Mouse (Mus musculus) hindbrain, embryonic 16.5 days (tissue): ENCODE data around the gene Mapk8ip2. TPM values are rescaled to one million over a fixed set of nuclear protein-coding genes. Genes with fewer than 3 reads are reported as not detected.
A peak's percentile ranks its signal among the peaks of the same experiment; 100 is the strongest.

Source experiments
- ATAC-seq: fragments of 200-750 bp; cut with Nextera tagmentation; 2 replicates; pipeline ENCODE4 v1.8.0; 2017; ENCODE audit warnings: moderate TSS enrichment, moderate library complexity
- H3K27ac ChIP-seq: fragments of 300-500 bp; sonication (generic); 2 replicates; pipeline ENCODE4 v1.5.1; 2014; ENCODE audit warnings: low read depth, mild to moderate bottlenecking, control low read depth, low read length, moderate library complexity
- H3K27me3 ChIP-seq: fragments of 300-500 bp; sonication (generic); replicated peaks from 2 replicates; pipeline ENCODE4 v1.6.1; 2014; ENCODE audit warnings: low read length; ENCODE audit not compliant: control insufficient read depth, insufficient read depth
- H3K36me3 ChIP-seq: fragments of 300-500 bp; sonication (generic); 2 replicates; pipeline ENCODE4 v1.6.1; 2014; ENCODE audit warnings: mild to moderate bottlenecking, low read length, moderate library complexity, mixed read lengths; ENCODE audit not compliant: control insufficient read depth, insufficient read depth
- H3K4me1 ChIP-seq: fragments of 300-500 bp; sonication (generic); 2 replicates; pipeline ENCODE4 v1.6.1; 2014; ENCODE audit warnings: low read depth, low read length; ENCODE audit not compliant: control insufficient read depth, insufficient read depth
- H3K4me2 ChIP-seq: fragments of 300-500 bp; sonication (generic); 2 replicates; pipeline ENCODE4 v1.6.1; 2014; ENCODE audit warnings: mild to moderate bottlenecking, low read length, control low read depth, moderate library complexity
- H3K4me3 ChIP-seq: fragments of 300-500 bp; sonication (generic); 2 replicates; pipeline ENCODE4 v1.5.1; 2014; ENCODE audit warnings: mild to moderate bottlenecking, low read length, control low read depth, moderate library complexity
- H3K9ac ChIP-seq: fragments of 300-500 bp; sonication (generic); 2 replicates; pipeline ENCODE4 v1.6.1; 2014; ENCODE audit warnings: low read depth, mild to moderate bottlenecking, control low read depth, low read length, moderate library complexity
- H3K9me3 ChIP-seq: fragments of 300-500 bp; sonication (generic); 2 replicates; pipeline ENCODE4 v1.6.1; 2014; ENCODE audit warnings: mild to moderate bottlenecking, low read length, moderate library complexity; ENCODE audit not compliant: control insufficient read depth
- WGBS: fragments of 180-500 bp; shearing (Covaris S2); extraction: QIAGEN DNeasy Blood & Tissue Kit; methylation state at CpG from one replicate; pipeline ENCODE4 v1.1.7; 2014; 5-methylcytosine and 5-hydroxymethylcytosine counted together
- polyA plus RNA-seq: library from polyadenylated mRNA; unstranded; fragments of >200 nt; fragmentation: Nextera tagmentation; extraction: Ambion mirVana; gene quantifications from 2 replicates; pipeline ENCODE4 v1.2.1, GENCODE M21; 2015

Gene Mapk8ip2
- polyA plus RNA-seq, 1 experiment from 2014 or later: 84.5 TPM

DNA sequence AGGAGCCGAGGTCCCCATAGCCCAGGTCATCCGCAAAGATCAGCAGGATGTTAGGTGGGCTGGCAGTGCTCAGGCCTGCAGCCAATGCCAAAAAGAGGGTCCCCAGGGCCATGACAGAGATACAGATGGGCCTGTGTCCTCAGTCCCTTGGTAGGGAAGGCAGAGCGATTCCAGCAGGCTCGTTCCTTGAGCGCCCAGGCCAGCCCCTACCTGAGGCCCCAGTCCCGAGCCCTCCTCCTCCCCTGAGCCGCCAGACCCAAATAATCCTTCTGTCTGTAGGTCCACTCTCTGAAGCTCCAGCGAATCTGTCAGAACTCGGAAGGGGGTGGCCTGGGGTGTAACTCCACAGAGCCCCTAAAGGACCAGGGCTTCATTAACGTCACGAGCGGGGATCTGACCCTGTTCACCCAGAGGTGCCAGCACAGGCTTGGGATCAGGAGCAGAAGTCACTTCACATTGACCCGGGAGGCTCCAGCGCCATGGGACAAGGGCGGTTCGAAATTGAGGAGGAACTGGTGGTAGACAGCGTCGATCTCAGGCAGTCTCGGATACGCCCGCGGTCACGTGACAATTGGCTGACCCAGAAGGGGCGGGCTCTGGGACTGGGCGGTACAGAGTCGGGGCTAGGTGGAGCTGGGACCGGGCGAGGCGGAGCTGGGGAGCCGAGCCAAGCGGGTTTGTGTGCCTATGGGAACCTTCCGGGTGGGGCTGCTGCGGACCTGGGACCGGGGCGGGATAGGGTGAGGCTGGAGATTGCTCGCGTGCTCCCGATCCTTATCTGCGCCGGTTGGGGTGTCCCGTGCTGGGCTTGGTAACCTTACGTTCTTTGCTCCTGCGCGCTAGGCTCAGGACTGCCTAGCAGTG is 22.1 kb downstream of the Mapk8ip2 start:
- H3K4me3 ChIP-seq: peak overlapping the region; percentile 73
- H3K4me1 ChIP-seq: peaks cover 18% of the 10 kb centered on the region
- H3K9ac ChIP-seq: peak overlapping the region; percentile 78
- peak; percentile 98 for ATAC-seq
- no peaks in the 10 kb centered on the region for H3K27me3 ChIP-seq
- no peaks in the 10 kb centered on the region for H3K9me3 ChIP-seq
- peak overlapping the region; percentile 94 for H3K4me2 ChIP-seq
- H3K36me3 ChIP-seq: no peaks in the 10 kb centered on the region
- H3K27ac ChIP-seq: peak overlapping the region; percentile 88
- WGBS: 10% methylated on average over 42 of the region's 44 CpGs

DNA sequence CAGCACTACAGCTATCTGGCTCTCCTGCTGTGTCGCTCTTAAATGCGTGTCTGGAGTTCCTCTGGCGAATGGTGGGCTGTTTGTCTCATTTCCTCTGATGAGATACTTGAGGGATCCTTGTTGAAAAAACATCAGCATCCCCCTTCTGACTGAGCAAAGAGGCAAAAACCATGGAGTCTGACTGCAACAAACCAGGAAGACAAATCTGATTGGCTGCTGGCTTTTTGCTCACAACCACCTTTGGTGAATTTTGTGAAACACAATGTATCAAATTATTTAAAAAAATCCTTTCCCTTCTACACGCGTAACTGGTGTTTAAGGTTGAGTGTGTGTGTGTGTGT is 22.7 kb downstream of the Mapk8ip2 start:
- ATAC-seq: no peak; the same call in 1 of the 2 replicates
- 3% methylated on average over 5 of the region's 5 CpGs for WGBS

DNA sequence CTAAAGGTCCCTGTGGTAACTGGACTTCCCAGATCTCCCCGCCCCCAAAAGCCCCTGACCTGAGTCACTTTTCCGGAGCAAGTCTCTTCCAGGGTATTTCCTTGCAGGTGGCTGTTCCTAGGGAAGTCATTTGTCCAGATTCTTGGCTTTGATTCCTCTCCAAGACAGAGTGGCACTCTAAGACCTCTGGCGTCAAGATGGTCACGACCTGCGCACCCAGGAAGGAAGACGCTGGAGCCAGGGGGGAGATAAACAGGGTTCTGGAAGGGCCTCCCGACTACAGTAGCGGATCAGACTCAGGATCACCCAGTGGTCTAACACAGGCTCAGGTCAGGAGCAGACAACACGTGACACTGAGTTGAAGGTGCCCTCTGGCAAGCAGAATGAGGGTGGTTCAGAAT is 23.4 kb downstream of the Mapk8ip2 start, which contains the start of gene Arsa:
Arsa (minus strand) TSS at position 335 of the 401 bp plus-strand sequence.
- peaks cover 18% of the 10 kb centered on the region for H3K4me1 ChIP-seq
- peak within 1 kb of the TSS; percentile 78 for H3K9ac ChIP-seq
- H3K27me3 ChIP-seq: no peaks in the 10 kb centered on the region
- H3K9me3 ChIP-seq: no peaks in the 10 kb centered on the region
- no peaks in the 10 kb centered on the region for H3K36me3 ChIP-seq
- peak within 1 kb of the TSS; percentile 88 for H3K27ac ChIP-seq
- peak within 1 kb of the TSS; percentile 73 for H3K4me3 ChIP-seq
- peak within 1 kb of the TSS; percentile 94 for H3K4me2 ChIP-seq
- no peak for ATAC-seq
- 28% methylated on average over 9 of the region's 9 CpGs for WGBS

More for the DNA sequence above, 22.7 kb downstream of the Mapk8ip2 start:
- no peaks in the 10 kb centered on the region for H3K36me3 ChIP-seq
- H3K9me3 ChIP-seq: no peaks in the 10 kb centered on the region
- H3K4me2 ChIP-seq: peak overlapping the region; percentile 94
- H3K9ac ChIP-seq: peak overlapping the region; percentile 78
- peak overlapping the region; percentile 88 for H3K27ac ChIP-seq
- no peaks in the 10 kb centered on the region for H3K27me3 ChIP-seq
- H3K4me1 ChIP-seq: peaks cover 18% of the 10 kb centered on the region
- H3K4me3 ChIP-seq: peak overlapping the region; percentile 73

DNA sequence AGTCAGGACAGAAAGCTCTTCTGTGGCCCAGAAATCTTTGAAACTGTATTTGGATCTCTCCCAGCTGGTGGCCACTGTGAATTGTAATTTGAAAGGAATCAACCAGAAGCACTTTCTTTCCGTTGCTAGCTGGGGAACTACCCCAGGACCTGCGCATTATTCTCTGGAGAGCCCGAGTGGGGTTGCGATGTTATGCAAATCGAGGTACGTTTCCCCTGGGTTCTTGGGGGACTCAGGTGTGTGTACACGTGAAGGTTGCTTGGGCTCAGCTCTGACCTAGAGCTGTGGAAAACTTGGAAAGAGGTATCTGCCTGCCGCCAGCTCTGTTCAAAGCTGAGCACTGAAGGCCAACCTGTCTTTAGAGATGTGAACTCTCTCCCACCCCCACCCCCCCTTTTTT is 24.1 kb downstream of the Mapk8ip2 start:
- H3K36me3 ChIP-seq: no peaks in the 10 kb centered on the region
- no peak overlapping the region for H3K27ac ChIP-seq
- no peak for ATAC-seq
- no peak overlapping the region for H3K4me3 ChIP-seq
- H3K9ac ChIP-seq: no peak overlapping the region
- H3K4me2 ChIP-seq: no peak overlapping the region
- 44% methylated on average over 8 of the region's 8 CpGs for WGBS
- peaks cover 18% of the 10 kb centered on the region for H3K4me1 ChIP-seq
- H3K9me3 ChIP-seq: no peaks in the 10 kb centered on the region
- no peaks in the 10 kb centered on the region for H3K27me3 ChIP-seq

DNA sequence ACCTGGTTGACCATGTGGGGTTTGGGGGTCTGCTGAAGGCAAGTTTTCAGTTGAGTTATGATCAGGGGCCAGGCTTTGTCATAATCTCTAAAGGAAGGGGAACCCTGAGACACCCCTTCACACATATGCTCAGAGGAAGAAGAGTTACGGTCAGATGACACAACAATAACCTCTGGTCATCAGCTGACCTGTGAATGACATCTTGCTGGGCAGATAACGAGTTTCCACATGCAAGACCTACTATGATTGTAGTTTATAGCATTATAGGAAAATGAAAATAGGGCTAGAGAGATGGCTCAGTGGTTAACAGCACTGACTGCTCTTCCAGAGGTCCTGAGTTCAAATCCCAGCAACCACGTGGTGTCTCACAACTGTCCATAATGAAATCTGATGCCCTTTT is 24.9 kb downstream of the Mapk8ip2 start:
- 87% methylated on average over 3 of the region's 3 CpGs for WGBS

DNA sequence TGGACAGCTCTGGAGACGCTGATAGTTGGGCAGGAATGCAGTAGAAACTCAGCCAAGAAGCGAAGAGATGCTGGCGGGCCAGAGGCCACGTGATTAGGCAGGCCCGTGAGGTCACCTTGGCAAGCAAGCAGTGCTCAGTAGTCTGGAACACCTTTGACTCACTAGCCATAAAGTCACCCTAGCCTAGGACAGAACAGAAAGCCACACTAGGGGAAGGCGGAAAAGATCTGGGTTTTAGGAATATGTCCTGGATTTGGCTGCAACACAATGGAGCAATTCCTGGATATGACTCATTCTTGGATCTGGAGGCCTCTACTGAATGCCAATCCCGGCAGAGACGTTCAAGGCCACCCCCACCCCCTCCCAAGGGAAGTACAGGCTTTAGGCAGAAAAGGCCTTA is 26.9 kb downstream of the Mapk8ip2 start:
- 80% methylated on average over 8 of the region's 8 CpGs for WGBS
- Histone ChIP-seq H3K4me2 (no peak overlapping the region), H3K4me3 (no peak overlapping the region), H3K27ac (no peak overlapping the region), H3K9me3 (no peaks in the 10 kb centered on the region), H3K4me1 (peaks cover 12% of the 10 kb centered on the region), H3K9ac (no peak overlapping the region), H3K36me3 (no peaks in the 10 kb centered on the region), H3K27me3 (no peaks in the 10 kb centered on the region)
- ATAC-seq: no peak

More for the DNA sequence above, 24.9 kb downstream of the Mapk8ip2 start:
- Histone ChIP-seq H3K9ac (no peak overlapping the region), H3K27ac (no peak overlapping the region), H3K4me1 (peaks cover 18% of the 10 kb centered on the region), H3K4me3 (no peak overlapping the region), H3K36me3 (no peaks in the 10 kb centered on the region), H3K27me3 (no peaks in the 10 kb centered on the region), H3K9me3 (no peaks in the 10 kb centered on the region), H3K4me2 (no peak overlapping the region)
- no peak for ATAC-seq

DNA sequence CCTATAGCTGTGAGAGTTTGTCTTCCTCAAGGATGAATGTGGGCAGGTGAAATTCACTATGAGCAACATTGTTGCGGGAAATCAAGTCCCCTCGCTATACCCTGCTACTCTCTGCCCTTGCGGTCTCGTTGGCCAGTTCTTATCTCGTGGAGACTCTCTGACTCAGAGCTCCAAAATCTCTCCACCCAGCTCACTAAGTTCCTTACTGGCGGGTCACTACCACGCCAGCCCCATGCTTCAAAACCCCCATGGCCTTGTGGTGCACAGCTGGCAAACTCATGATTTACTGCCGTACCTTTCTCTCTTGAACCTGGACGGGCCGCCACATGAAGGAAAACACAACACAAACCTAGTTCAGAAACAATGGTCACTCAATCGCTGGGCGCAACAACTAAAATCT is 34.5 kb downstream of the Mapk8ip2 start:
- H3K4me2 ChIP-seq: no peak overlapping the region
- no peak for ATAC-seq
- no peaks in the 10 kb centered on the region for H3K27me3 ChIP-seq
- H3K4me1 ChIP-seq: no peaks in the 10 kb centered on the region
- no peaks in the 10 kb centered on the region for H3K9me3 ChIP-seq
- H3K9ac ChIP-seq: no peak overlapping the region
- no peak overlapping the region for H3K27ac ChIP-seq
- H3K4me3 ChIP-seq: no peak overlapping the region
- WGBS: 85% methylated on average over 12 of the region's 12 CpGs
- no peaks in the 10 kb centered on the region for H3K36me3 ChIP-seq

DNA sequence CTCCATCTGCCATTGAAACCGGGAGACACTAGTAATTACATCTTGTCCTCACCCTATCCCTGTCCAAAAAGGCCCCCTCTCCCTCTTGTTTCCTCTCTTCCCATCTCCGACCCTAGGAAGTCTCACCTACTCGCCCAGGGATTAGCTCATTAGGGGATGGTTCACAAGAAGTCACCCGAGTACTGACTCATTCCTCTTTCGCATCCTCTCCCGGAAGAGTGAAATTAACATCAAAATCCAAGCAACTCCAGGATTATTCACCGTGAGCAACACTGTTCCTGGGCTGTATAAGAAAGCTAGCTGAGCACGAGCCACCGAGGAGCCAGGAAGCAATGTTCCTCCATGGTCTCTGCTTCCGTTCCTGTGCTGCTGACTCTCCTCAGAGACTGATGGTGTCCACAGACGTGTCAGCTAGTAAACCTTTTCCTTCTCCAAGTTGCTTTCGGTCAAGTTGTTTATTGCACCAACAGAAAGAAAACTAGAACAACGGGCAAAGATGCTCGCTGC is 35.0 kb downstream of the Mapk8ip2 start:
- Histone ChIP-seq H3K36me3 (no peaks in the 10 kb centered on the region), H3K9me3 (no peaks in the 10 kb centered on the region), H3K27ac (no peak overlapping the region), H3K9ac (no peak overlapping the region), H3K4me3 (no peak overlapping the region), H3K4me2 (no peak overlapping the region), H3K27me3 (no peaks in the 10 kb centered on the region), H3K4me1 (no peaks in the 10 kb centered on the region)
- ATAC-seq: no peak
- 64% methylated on average over 14 of the region's 14 CpGs for WGBS

DNA sequence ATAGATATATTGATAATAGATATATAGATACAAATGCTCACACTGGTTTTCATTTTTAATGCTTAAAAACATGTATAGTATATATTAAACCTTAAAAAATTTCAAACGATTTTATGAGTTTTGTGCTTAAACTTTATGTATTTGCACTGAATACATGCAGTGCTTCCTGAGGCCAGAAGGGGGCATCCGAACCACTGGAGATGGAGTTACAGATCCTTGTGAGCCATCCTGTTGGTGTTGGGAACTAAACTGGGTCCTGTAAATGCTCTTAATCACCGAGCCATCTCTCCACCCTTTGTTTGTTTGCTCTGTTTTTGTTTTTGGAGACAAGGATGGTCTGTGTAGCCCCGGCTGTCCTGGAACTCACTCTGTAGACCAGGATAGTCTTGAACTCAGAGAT is 41.3 kb downstream of the Mapk8ip2 start:
- no peak for ATAC-seq
- no peaks in the 10 kb centered on the region for H3K9me3 ChIP-seq
- no peaks in the 10 kb centered on the region for H3K27me3 ChIP-seq
- 76% methylated on average over 4 of the region's 4 CpGs for WGBS
- no peak overlapping the region for H3K4me2 ChIP-seq
- no peak overlapping the region for H3K27ac ChIP-seq
- no peak overlapping the region for H3K9ac ChIP-seq
- no peaks in the 10 kb centered on the region for H3K36me3 ChIP-seq
- no peak overlapping the region for H3K4me3 ChIP-seq
- H3K4me1 ChIP-seq: peaks cover 10% of the 10 kb centered on the region
